In genomic region chr3:122312078-122312477, GRCm38 (mm10) we compare ENCODE assay signal across 8 mouse cellular contexts. TPM values are rescaled to one million over a fixed set of nuclear protein-coding genes. Genes with fewer than 3 reads are reported as not detected.
DNase-seq lines count a peak whose midpoint lies in the region; ATAC-seq and TF ChIP-seq lines count a peak whose summit lies in the region.

No protein-coding gene starts in this region.

- H3K4me2 ChIP-seq in heart, postnatal 0 days (ENCODE audit: low read depth, low read length): no peak overlapping the region

- H3K4me3 ChIP-seq in heart, postnatal 0 days (ENCODE audit: low read depth, low read length): no peak overlapping the region

- no peaks in the 10 kb centered on the region for H3K36me3 ChIP-seq in heart, postnatal 0 days (replicated peaks; ENCODE audit: control insufficient read depth, insufficient read depth, low read length)

- H3K4me1 ChIP-seq in heart, postnatal 0 days (ENCODE audit: control insufficient read depth, insufficient read depth): peaks cover 6% of the 10 kb centered on the region; the same call in 1 of the 2 replicates

- peak; percentile 96 for TF ChIP-seq CTCF in heart, postnatal 0 days (IDR thresholded peaks at IDR 0.05; ENCODE audit: low read depth)

- H3K27me3 ChIP-seq in heart, postnatal 0 days (ENCODE audit: control insufficient read depth, insufficient read depth, low read length): peaks cover 50% of the 10 kb centered on the region

- TF ChIP-seq EP300 in heart, postnatal 0 days (IDR thresholded peaks at IDR 0.05; ENCODE audit: low read depth): no peak

- peak; percentile 91 for DNase-seq in adrenal gland, postnatal 14 days
- peak; percentile 87 for DNase-seq in embryo, embryonic 9.5 days (ENCODE audit: extremely low spot score)
- DNase-seq in heart, postnatal 0 days (ENCODE audit: low spot score): peak; percentile 51
- DNase-seq in layer of hippocampus, adult 9-10 months (ENCODE audit: low spot score): peak; percentile 84
- peak; percentile 70 to 87 for DNase-seq in lung, postnatal 4 days
- peak; percentile 70 for DNase-seq in retina, postnatal 7 days (ENCODE audit: low read depth, low spot score)
- peak; percentile 76 for DNase-seq in urinary bladder, adult 2 months (ENCODE audit: low spot score)

- peak; percentile 80 for ATAC-seq in CD4-positive, CD25-positive, alpha-beta regulatory T cell, adult 4 months
- ATAC-seq in heart, postnatal 0 days (ENCODE audit: insufficient read depth, low read depth): peak; percentile 51; the same call in 1 of the 2 replicates

- no peak overlapping the region for H3K9ac ChIP-seq in heart, postnatal 0 days (replicated peaks; ENCODE audit: low read depth, low read length)

- no peaks in the 10 kb centered on the region for H3K9me3 ChIP-seq in heart, postnatal 0 days (replicated peaks; ENCODE audit: control insufficient read depth, low read length)

- no peak overlapping the region for H3K27ac ChIP-seq in heart, postnatal 0 days (ENCODE audit: low read depth)

- WGBS in heart, postnatal 0 days: 15% methylated on average over 2 of the region's 2 CpGs

RNA-seq across cellular contexts. Expression of gene Bcar3, which starts 18.1 kb away (rescaled TPM):
- polyA plus RNA-seq in CD4-positive, CD25-positive, alpha-beta regulatory T cell, adult 4 months (2017; shearing (Covaris generic)): 1 to 10 TPM in 1 of 2 experiments, not detected in 1; 1.4 TPM
- total RNA-seq in adrenal gland, postnatal 14 days (2021): 51.4 and 55.5 TPM in 2 replicates
- total RNA-seq in heart, postnatal 0 days (2014; rRNA removed; ENCODE audit: low replicate concordance): 24.5 and 38.6 TPM in 2 replicates
- 2.9 and 3.3 TPM in 2 replicates for polyA plus RNA-seq in heart, postnatal 0 days (2015; fragmentation: Nextera tagmentation; extraction: Ambion mirVana)
- 33.1 and 40.3 TPM in 2 replicates for polyA plus RNA-seq in urinary bladder, adult 2 months (2012; rRNA removed)

RNA-seq across cellular contexts. Expression of gene Dnttip2, which starts 37.9 kb away (rescaled TPM):
- 100 to 1,000 TPM; 108 to 120 TPM for polyA plus RNA-seq in CD4-positive, CD25-positive, alpha-beta regulatory T cell, adult 4 months (2017; shearing (Covaris generic))
- total RNA-seq in adrenal gland, postnatal 14 days (2021): 42.9 and 44.7 TPM in 2 replicates
- 9.3 and 11.2 TPM in 2 replicates for total RNA-seq in heart, postnatal 0 days (2014; rRNA removed; ENCODE audit: low replicate concordance)
- polyA plus RNA-seq in heart, postnatal 0 days (2015; fragmentation: Nextera tagmentation; extraction: Ambion mirVana): 31.7 and 33.4 TPM in 2 replicates
- polyA plus RNA-seq in urinary bladder, adult 2 months (2012; rRNA removed): 32.1 and 33.5 TPM in 2 replicates
